Mouse (Mus musculus) limb, embryonic 14.5 days (tissue): Measurements from ENCODE around the gene Slc2a4. TPM values are rescaled to one million over a fixed set of nuclear protein-coding genes. Genes with fewer than 3 reads are reported as not detected.
A peak's percentile ranks its signal among the peaks of the same experiment; 100 is the strongest.

ENCODE experiments used
- ATAC-seq: fragments of 200-750 bp; cut with Nextera tagmentation; 2 replicates; pipeline ENCODE4 v1.8.0; 2017; ENCODE audit warnings: low read depth, moderate number of reproducible peaks, moderate TSS enrichment; ENCODE audit not compliant: low FRiP score
- DNase-seq: peaks from one replicate; pipeline ENCODE4 v3.0.0-alpha.2; 2015; ENCODE audit warnings: low spot score
- H3K27ac ChIP-seq: fragments of 300-500 bp; sonication (generic); replicated peaks from 2 replicates; pipeline ENCODE4 v1.5.1; 2014; ENCODE audit warnings: low read depth, mild to moderate bottlenecking, low read length, moderate library complexity, mixed read lengths
- H3K27me3 ChIP-seq: fragments of 300-500 bp; sonication (generic); 2 replicates; pipeline ENCODE4 v1.6.1; 2014; ENCODE audit warnings: low read length, mixed read lengths; ENCODE audit not compliant: control insufficient read depth, insufficient read depth
- H3K36me3 ChIP-seq: fragments of 300-500 bp; sonication (generic); 2 replicates; pipeline ENCODE4 v1.6.1; 2014; ENCODE audit warnings: mild to moderate bottlenecking, low read length, moderate library complexity, mixed read lengths; ENCODE audit not compliant: control insufficient read depth, insufficient read depth
- H3K4me1 ChIP-seq: fragments of 300-500 bp; sonication (generic); 2 replicates; pipeline ENCODE4 v1.6.1; 2014; ENCODE audit warnings: antibody characterized with exemption, low read length, mixed read lengths; ENCODE audit not compliant: control insufficient read depth, insufficient read depth
- H3K4me2 ChIP-seq: fragments of 300-500 bp; sonication (generic); replicated peaks from 2 replicates; pipeline ENCODE4 v1.6.1; 2014; ENCODE audit warnings: low read depth, mild to moderate bottlenecking, low read length, moderate library complexity; ENCODE audit not compliant: severe bottlenecking
- H3K4me3 ChIP-seq: fragments of 300-500 bp; sonication (generic); replicated peaks from 2 replicates; pipeline ENCODE4 v1.5.1; 2014; ENCODE audit warnings: low read length
- H3K9ac ChIP-seq: fragments of 300-500 bp; sonication (generic); 2 replicates; pipeline ENCODE4 v1.6.1; 2014; ENCODE audit warnings: mild to moderate bottlenecking, low read depth, low read length, moderate library complexity; ENCODE audit not compliant: severe bottlenecking
- H3K9me3 ChIP-seq: fragments of 300-500 bp; sonication (generic); 2 replicates; pipeline ENCODE4 v1.6.1; 2016; ENCODE audit warnings: low read length; ENCODE audit not compliant: control insufficient read depth
- POLR2A ChIP-seq: fragments of 200-500 bp; IDR thresholded peaks from 2 replicates; pipeline ENCODE4 v1.8.0; 2012; ENCODE audit warnings: inconsistent platforms, mild to moderate bottlenecking, moderate library complexity, borderline replicate concordance; ENCODE audit not compliant: insufficient read depth, insufficient read length; ENCODE audit errors: extremely low read depth
- WGBS: fragments of 180-500 bp; shearing (Covaris S2); extraction: QIAGEN DNeasy Blood & Tissue Kit; methylation state at CpG from one replicate; pipeline ENCODE4 v1.1.7; 2014; 5-methylcytosine and 5-hydroxymethylcytosine counted together
- polyA plus RNA-seq, 2 experiments: library from polyadenylated mRNA; depleted of rRNA in 1 of 2; stranded (reverse) in 1 of 2; unstranded in 1 of 2; fragments of >200 nt; fragmentation: Nextera tagmentation in 1 of 2; extraction: Ambion mirVana in 1 of 2; gene quantifications; 2 replicates each; pipeline versions ENCODE4 v1.2.1 to v1.2.3; 2012 to 2014

Gene Slc2a4
- polyA plus RNA-seq, 2 experiments, result 19.3 to 31.0 TPM

- H3K4me1 ChIP-seq, result 0 out of 2 replicates have a peak, but pooled peaks cover 3% of the 10 kb centered on the region
- H3K9me3 ChIP-seq, result no peaks in the 10 kb centered on the region
- no peak overlapping the region for H3K4me3 ChIP-seq
- H3K4me2 ChIP-seq, result no peak overlapping the region
- WGBS, result 86% methylated on average over 3 of the region's 3 CpGs
- H3K27ac ChIP-seq, result no peak overlapping the region
- TF ChIP-seq POLR2A, result no peak
- H3K27me3 ChIP-seq, result peaks cover 26% of the 10 kb centered on the region
- no peak overlapping the region for H3K9ac ChIP-seq
- DNase-seq (no peak), ATAC-seq (no peak)
- peaks cover 77% of the 10 kb centered on the region for H3K36me3 ChIP-seq
Observed at GRCm38 (mm10) chr11:69970775-69971174, 22.8 kb upstream of the Slc2a4 start.

- 83% methylated on average over 6 of the region's 6 CpGs for WGBS
- Histone ChIP-seq H3K9ac (no peak overlapping the region), H3K4me3 (no peak overlapping the region), H3K9me3 (no peaks in the 10 kb centered on the region), H3K27ac (no peak overlapping the region), H3K4me1 (0 out of 2 replicates have a peak, but pooled peaks cover 3% of the 10 kb centered on the region), H3K36me3 (peaks cover 71% of the 10 kb centered on the region), H3K4me2 (no peak overlapping the region), H3K27me3 (peaks cover 31% of the 10 kb centered on the region)
- TF ChIP-seq POLR2A, result no peak
- no peak for ATAC-seq
- no peak for DNase-seq
Observed at GRCm38 (mm10) chr11:69970222-69970621, 22.2 kb upstream of the Slc2a4 start.

GRCm38 (mm10) chr11:69968793-69969192 lies 20.8 kb upstream of the Slc2a4 start:
- 85% methylated on average over 4 of the region's 4 CpGs for WGBS
- ATAC-seq (no peak), DNase-seq (no peak)
- no peak overlapping the region for H3K4me2 ChIP-seq
- TF ChIP-seq POLR2A, result no peak
- H3K4me3 ChIP-seq, result no peak overlapping the region
- no peak overlapping the region for H3K9ac ChIP-seq
- H3K4me1 ChIP-seq, result 0 out of 2 replicates have a peak, but pooled peaks cover 3% of the 10 kb centered on the region
- H3K27me3 ChIP-seq, result peaks cover 43% of the 10 kb centered on the region
- no peak overlapping the region for H3K27ac ChIP-seq
- H3K36me3 ChIP-seq, result peaks cover 58% of the 10 kb centered on the region
- H3K9me3 ChIP-seq, result no peaks in the 10 kb centered on the region

GRCm38 (mm10) chr11:69966860-69967517 lies 19.0 kb upstream of the Slc2a4 start:
- 0 out of 2 replicates have a peak, but pooled peaks cover 3% of the 10 kb centered on the region for H3K4me1 ChIP-seq
- ATAC-seq (no peak), DNase-seq (no peak)
- 42% methylated on average over 17 of the region's 17 CpGs for WGBS
- H3K27me3 ChIP-seq, result peaks cover 58% of the 10 kb centered on the region
- peak overlapping the region; percentile 68 for H3K4me2 ChIP-seq
- peaks cover 41% of the 10 kb centered on the region for H3K36me3 ChIP-seq
- peak overlapping the region; percentile 37 for H3K4me3 ChIP-seq
- peak overlapping the region; percentile 50 for H3K9ac ChIP-seq
- H3K27ac ChIP-seq, result no peak overlapping the region
- H3K9me3 ChIP-seq, result no peaks in the 10 kb centered on the region
- no peak for TF ChIP-seq POLR2A

GRCm38 (mm10) chr11:69966006-69966859 lies 18.2 kb upstream of the Slc2a4 start:
- Histone ChIP-seq H3K36me3 (peaks cover 33% of the 10 kb centered on the region), H3K27me3 (peaks cover 63% of the 10 kb centered on the region), H3K9ac (peak overlapping the region; percentile 50), H3K9me3 (no peaks in the 10 kb centered on the region), H3K4me3 (peak overlapping the region; percentile 37), H3K4me1 (0 out of 2 replicates have a peak, but pooled peaks cover 3% of the 10 kb centered on the region), H3K27ac (no peak overlapping the region), H3K4me2 (peak overlapping the region; percentile 68)
- 1% methylated on average over 48 of the region's 59 CpGs for whole genome bisulfite sequencing
- DNase-seq (peak; percentile 39), ATAC-seq (peak; percentile 53; the same call in 1 of the 2 replicates)
- TF ChIP-seq POLR2A, result no peak
